Mouse (Mus musculus): ENCODE data around the gene Zswim1.

- TF ChIP-seq CTCF (IDR thresholded peaks at IDR 0.05; ENCODE audit: low read depth) (no peak), EP300 (IDR thresholded peaks at IDR 0.05; ENCODE audit: low read depth) (no peak)
These were observed 1.5 kb downstream of the Zswim1 start for GRCm38 (mm10) chr2:164823969-164824368.
